Mouse (Mus musculus) embryonic fibroblast, embryonic 13.5 days (primary cell): Measurements from ENCODE around the gene Pi4kb. TPM values are rescaled to one million over a fixed set of nuclear protein-coding genes. Genes with fewer than 3 reads are reported as not detected.
"Not testable (repeated sequence)": the region's sequence is repeated elsewhere in the genome, so short reads cannot be mapped to it uniquely, and the experiment has no call there.

ENCODE experiments used
- H3K27ac ChIP-seq: 2 replicates; pipeline ENCODE4 v1.5.1; 2012; ENCODE audit warnings: low read length, control low read depth, inconsistent platforms; ENCODE audit not compliant: insufficient read depth
- H3K4me1 ChIP-seq: 2 replicates; pipeline ENCODE4 v1.6.1; 2011; ENCODE audit warnings: low read length; ENCODE audit not compliant: control insufficient read depth, insufficient read depth
- H3K4me3 ChIP-seq: 2 replicates; pipeline ENCODE4 v1.5.1; 2011; ENCODE audit warnings: mild to moderate bottlenecking, control low read depth, low read length; ENCODE audit not compliant: insufficient read depth
- CTCF ChIP-seq: IDR thresholded peaks from 2 replicates; pipeline ENCODE4 v1.5.1; 2011; ENCODE audit warnings: mild to moderate bottlenecking, control low read depth, low read length, moderate library complexity, borderline replicate concordance; ENCODE audit not compliant: insufficient read depth
- POLR2A ChIP-seq: IDR thresholded peaks from 2 replicates; pipeline ENCODE4 v1.6.1; 2011; ENCODE audit warnings: low read depth, mild to moderate bottlenecking, control low read depth, low read length, moderate library complexity
- polyA plus RNA-seq: library from polyadenylated mRNA; stranded (reverse); fragments of >200 nt; gene quantifications from 2 replicates; pipeline ENCODE4 v1.2.4, GENCODE M21; 2011; ENCODE audit warnings: low read depth; ENCODE audit not compliant: missing spikeins, insufficient read length

Gene Pi4kb
- polyA plus RNA-seq: 32.1 and 35.9 TPM in 2 replicates

DNA sequence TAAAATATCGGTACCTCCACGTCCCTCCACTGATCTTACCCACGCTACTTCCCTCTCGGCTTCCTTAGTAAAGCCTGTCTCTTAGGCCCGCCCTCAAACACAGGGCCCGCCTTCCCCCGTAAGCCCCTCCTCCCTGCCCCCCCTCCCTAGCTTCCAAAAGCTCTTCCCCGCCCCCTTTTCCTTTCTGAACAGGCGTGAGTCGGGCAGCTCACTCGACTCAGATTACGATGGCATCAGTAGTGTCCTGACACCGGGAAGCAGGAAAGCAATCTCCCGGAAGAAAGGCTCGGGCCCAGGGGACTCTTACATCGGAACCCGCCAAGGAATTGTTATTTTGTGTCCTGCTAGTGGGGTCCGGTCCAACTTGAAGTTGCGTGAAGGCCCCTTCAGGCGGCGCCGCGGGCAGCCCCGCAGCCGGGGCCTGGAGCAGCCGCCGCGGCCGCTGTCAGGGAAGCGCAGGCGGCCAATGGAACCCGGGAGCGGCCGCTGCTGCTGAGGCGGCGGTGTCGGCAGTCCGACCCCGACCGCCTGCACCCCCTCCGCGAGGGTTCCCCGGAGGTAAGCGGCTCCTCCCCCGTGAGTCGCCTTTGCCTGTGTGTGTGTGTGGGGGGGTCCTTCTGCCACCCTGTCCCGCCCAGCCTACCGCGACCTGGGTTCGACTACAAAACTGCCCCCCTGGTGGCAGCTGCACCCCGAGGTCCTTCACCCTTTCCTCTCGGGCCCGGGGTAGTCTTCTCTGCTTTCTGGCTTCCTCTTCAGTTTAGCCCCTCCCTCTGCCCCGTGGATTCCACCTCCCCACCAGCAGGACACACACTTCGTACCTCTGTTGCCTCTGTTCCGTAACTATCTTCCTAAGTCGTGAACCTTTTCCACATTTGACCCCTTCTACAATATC, at the start of gene Pi4kb:
Gene Pi4kb, plus strand, starts transcription at position 204 of the 895 bp plus-strand sequence.
- Histone ChIP-seq H3K4me3 (peak within 1 kb of the TSS; percentile 94), H3K27ac (peak within 1 kb of the TSS; percentile 85)
- TF ChIP-seq POLR2A (peak; percentile 81), CTCF (no peak)

GRCm38 (mm10) chr3:94926301-94926736, 48.2 kb upstream of the Pi4kb start:
- H3K4me1 ChIP-seq, H3K4me3 ChIP-seq: not testable (repeated sequence)

More for the DNA sequence above, at the start of gene Pi4kb:
- H3K4me1 ChIP-seq: no peaks in the 10 kb centered on the region; the same call in 1 of the 2 replicates

GRCm38 (mm10) chr3:94928979-94929378, 45.6 kb upstream of the Pi4kb start:
- not testable (repeated sequence) for H3K27ac ChIP-seq, H3K4me3 ChIP-seq, H3K4me1 ChIP-seq

More at GRCm38 (mm10) chr3:94926301-94926736, 48.2 kb upstream of the Pi4kb start:
- not testable (repeated sequence) for H3K27ac ChIP-seq

DNA sequence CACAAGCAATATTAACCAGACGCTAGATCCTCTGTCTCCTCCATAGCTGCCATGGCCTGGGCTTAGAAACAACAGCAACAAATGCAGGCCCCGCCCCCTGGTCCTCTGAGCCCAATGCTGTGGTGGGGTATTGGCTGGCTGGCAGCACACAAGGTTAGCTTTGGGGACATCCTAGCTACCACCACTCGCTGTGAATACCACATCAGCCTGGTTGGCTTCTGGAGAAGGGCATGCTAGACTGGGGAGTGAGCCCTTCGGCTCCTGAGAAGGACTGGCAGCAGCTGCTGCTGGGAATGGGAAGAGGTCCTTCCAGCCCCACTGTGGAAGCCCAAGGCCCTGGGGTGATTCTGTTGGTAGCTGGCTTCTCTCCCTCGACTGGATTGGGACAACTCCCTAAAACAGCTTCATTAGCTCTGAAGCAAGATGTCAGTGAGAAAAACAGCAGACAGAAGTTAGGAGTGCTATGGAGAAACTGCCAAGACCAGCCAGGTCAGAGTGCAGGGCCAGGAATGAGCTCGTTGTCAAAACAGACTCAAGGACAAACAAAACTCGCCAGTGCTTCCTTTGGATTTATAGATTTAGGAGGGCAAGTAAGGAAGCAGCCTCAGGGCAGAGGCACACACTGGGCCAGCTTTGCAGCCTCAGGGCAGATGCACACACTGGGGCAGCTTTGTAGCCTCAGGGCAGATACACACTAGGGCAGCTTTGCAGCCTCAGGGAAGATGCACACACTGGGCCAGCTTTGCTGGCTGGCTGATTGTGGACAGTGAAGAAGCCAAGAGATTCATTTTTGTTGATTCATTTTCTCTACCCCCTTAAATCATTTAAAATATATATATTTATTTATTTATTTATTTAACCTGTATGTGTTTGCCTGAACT, 43.9 kb upstream of the Pi4kb start:
- H3K27ac ChIP-seq, H3K4me3 ChIP-seq, H3K4me1 ChIP-seq: not testable (repeated sequence)

GRCm38 (mm10) chr3:94931427-94932082, 43.0 kb upstream of the Pi4kb start:
- H3K27ac ChIP-seq, H3K4me3 ChIP-seq, H3K4me1 ChIP-seq: not testable (repeated sequence)

DNA sequence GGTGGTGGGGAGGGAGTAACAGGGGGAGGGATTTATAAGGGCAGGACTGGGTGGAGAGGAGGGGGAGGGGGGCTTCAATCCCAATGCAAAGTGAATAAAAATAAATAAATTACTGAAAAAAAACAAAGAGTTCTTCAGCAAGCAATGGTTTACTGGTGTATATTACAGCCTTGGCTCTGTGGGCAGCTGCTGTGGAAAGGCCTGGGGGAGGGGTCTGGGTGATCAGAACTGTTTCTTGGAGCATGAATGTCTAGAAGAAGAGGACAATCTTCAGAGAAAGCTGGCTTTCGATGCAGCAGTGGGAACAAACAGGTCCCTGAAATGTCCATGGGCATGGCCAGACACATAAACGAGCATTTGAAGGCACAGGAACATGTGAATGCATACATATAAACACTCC, 42.3 kb upstream of the Pi4kb start:
- H3K4me1 ChIP-seq, H3K27ac ChIP-seq, H3K4me3 ChIP-seq: not testable (repeated sequence)

DNA sequence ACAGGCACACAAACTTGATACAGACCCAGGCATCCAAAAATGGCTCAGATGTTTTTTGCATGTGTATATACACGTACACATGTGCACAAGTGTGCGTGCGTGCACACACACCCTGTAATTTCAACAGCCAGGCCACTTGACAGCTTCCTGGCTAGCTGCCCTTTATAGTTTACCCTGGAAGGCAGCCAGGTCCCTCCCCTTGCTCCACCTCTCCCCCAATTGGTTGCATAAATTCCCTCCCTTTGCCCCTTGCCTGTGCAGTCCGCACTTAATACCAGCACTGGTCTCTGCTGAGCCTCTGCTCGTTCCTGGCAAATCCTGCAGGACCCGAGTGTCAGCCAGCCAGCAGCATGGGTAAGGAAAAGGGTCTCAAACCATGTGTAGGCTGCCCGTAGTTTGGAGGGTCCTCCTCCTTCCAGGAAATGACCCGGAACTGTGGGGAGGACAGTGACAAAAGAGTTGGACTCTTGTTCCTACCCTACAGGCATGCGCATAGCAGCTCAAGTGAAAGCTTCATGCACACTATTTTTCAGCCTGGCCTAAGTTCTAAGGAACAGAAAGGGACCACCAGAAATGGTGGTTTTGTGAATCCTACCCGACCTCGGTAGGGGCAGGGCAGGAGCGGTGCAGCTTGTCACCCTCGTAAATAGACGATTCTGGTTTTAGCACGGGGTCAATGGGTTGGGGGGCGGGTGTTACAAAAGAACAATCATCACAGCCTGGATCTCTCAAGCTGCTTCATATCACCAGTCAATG, 41.5 kb upstream of the Pi4kb start, which contains the start of gene Selenbp1:
Gene Selenbp1, plus strand, starts transcription at position 248 of the 756 bp plus-strand sequence.
- Histone ChIP-seq H3K4me1 (no peaks in the 10 kb centered on the region), H3K4me3 (no peak within 1 kb of the TSS), H3K27ac (no peak within 1 kb of the TSS)
- TF ChIP-seq POLR2A (peak; percentile 66), CTCF (no peak)

- H3K4me3 ChIP-seq, H3K27ac ChIP-seq, H3K4me1 ChIP-seq: not testable (repeated sequence)
Observed at GRCm38 (mm10) chr3:94933604-94934003, 40.9 kb upstream of the Pi4kb start.

- H3K27ac ChIP-seq, H3K4me1 ChIP-seq, H3K4me3 ChIP-seq: not testable (repeated sequence)
Observed at GRCm38 (mm10) chr3:94934564-94934963, 40.0 kb upstream of the Pi4kb start.

DNA sequence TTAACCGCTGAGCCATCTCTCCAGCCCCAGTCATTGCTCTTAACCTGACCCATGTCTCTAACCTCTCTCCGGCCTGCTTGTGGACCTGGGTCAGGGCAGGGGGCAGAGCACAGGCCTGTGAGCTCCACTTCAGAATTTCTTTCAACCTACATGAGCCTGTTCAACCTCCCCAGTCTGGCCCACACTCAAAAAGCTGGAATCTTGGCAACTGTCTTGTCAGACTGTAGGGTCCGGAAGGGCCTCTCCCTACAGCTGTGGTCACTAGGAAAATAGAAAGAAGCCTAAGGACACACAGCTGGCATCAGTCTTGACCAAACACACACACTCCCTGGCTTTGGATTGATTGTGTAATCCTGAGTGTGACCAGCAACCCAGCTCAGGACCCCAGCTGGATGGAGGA, 39.2 kb upstream of the Pi4kb start:
- not testable (repeated sequence) for H3K4me1 ChIP-seq, H3K27ac ChIP-seq, H3K4me3 ChIP-seq

- H3K27ac ChIP-seq, H3K4me3 ChIP-seq, H3K4me1 ChIP-seq: not testable (repeated sequence)
Observed at GRCm38 (mm10) chr3:94936147-94936546, 38.4 kb upstream of the Pi4kb start.

DNA sequence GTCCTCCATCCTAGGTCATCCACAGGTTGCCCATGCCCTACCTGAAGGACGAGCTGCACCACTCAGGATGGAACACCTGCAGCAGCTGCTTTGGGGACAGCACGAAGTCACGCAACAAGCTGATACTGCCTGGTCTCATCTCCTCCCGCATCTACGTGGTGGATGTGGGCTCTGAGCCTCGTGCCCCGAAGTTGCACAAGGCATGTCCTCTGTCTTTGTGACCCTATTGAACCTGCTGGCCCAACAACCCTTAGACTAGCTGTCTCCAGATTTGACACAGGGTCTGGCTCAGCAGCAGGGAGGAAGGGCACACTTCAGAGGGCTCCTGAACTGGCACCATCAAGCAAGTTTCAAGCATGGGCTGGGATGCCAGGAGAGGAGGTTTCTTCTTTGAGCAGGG, 37.3 kb upstream of the Pi4kb start:
- not testable (repeated sequence) for H3K4me3 ChIP-seq, H3K27ac ChIP-seq, H3K4me1 ChIP-seq

- not testable (repeated sequence) for H3K27ac ChIP-seq, H3K4me1 ChIP-seq, H3K4me3 ChIP-seq
Observed at GRCm38 (mm10) chr3:94940033-94940432, 34.5 kb upstream of the Pi4kb start.
